Mouse (Mus musculus) liver, embryonic 15.5 days (tissue): Measurements from ENCODE around the gene C1ql4. TPM values are rescaled to one million over a fixed set of nuclear protein-coding genes. Genes with fewer than 3 reads are reported as not detected.

Experiments used
- ATAC-seq: fragments of 200-750 bp; cut with Nextera tagmentation; 2 replicates; pipeline ENCODE4 v1.8.0; 2017; ENCODE audit warnings: moderate number of reproducible peaks, mild to moderate bottlenecking, moderate library complexity; ENCODE audit not compliant: insufficient read depth
- H3K27ac ChIP-seq: fragments of 300-500 bp; sonication (generic); replicated peaks from 2 replicates; pipeline ENCODE4 v1.5.1; 2015; ENCODE audit warnings: mild to moderate bottlenecking, inconsistent platforms
- H3K27me3 ChIP-seq: fragments of 300-500 bp; sonication (generic); 2 replicates; pipeline ENCODE4 v1.6.1; 2015; ENCODE audit warnings: mild to moderate bottlenecking, inconsistent platforms
- H3K36me3 ChIP-seq: fragments of 300-500 bp; sonication (generic); replicated peaks from 2 replicates; pipeline ENCODE4 v1.6.1; 2015; ENCODE audit warnings: moderate library complexity, mild to moderate bottlenecking, inconsistent platforms
- H3K4me1 ChIP-seq: fragments of 300-500 bp; sonication (generic); replicated peaks from 2 replicates; pipeline ENCODE4 v1.6.1; 2015; ENCODE audit warnings: inconsistent platforms
- H3K4me2 ChIP-seq: fragments of 300-500 bp; sonication (generic); 2 replicates; pipeline ENCODE4 v1.6.1; 2015; ENCODE audit warnings: moderate library complexity, mild to moderate bottlenecking, inconsistent platforms
- H3K4me3 ChIP-seq: fragments of 300-500 bp; sonication (generic); replicated peaks from 2 replicates; pipeline ENCODE4 v1.5.1; 2015; ENCODE audit warnings: mild to moderate bottlenecking, inconsistent platforms
- H3K9ac ChIP-seq: fragments of 300-500 bp; sonication (generic); 2 replicates; pipeline ENCODE4 v1.6.1; 2015; ENCODE audit warnings: moderate library complexity, mild to moderate bottlenecking, inconsistent platforms
- H3K9me3 ChIP-seq: fragments of 300-500 bp; sonication (generic); replicated peaks from 2 replicates; pipeline ENCODE4 v1.6.1; 2016; ENCODE audit warnings: inconsistent platforms
- WGBS: fragments of 180-500 bp; shearing (Covaris S2); methylation state at CpG from one replicate; pipeline ENCODE4 v1.1.7; 2015; ENCODE audit warnings: mixed read lengths; ENCODE audit not compliant: insufficient replicate concordance; 5-methylcytosine and 5-hydroxymethylcytosine counted together
- polyA plus RNA-seq: library from polyadenylated mRNA; unstranded; fragments of >200 nt; fragmentation: Nextera tagmentation; extraction: Ambion mirVana; gene quantifications from 2 replicates; pipeline ENCODE4 v1.2.1, GENCODE M21; 2015

The C1ql4 gene
- polyA plus RNA-seq, 1 experiment from 2014 or later = not detected

DNA sequence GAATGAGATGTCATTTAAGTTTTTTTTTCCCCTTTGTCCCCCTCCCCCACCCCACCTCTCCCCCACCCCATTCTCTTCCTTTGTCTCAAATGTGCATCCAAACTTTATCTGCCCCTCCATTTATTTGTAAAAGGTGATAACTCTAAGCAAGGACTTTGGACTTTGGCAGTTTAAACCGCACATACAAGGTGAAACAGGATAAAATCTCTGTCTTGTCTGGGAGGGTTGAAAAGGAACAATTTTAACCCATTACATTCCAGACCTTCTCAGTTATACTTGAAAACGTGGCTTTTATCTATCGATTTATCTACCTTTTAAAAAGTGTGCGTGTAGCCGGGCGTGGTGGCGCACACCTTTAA lies 27.4 kb upstream of the C1ql4 start:
- Histone ChIP-seq H3K27ac (no peak overlapping the region), H3K36me3 (no peaks in the 10 kb centered on the region), H3K4me3 (no peak overlapping the region), H3K27me3 (no peaks in the 10 kb centered on the region), H3K4me2 (no peak overlapping the region), H3K9ac (no peak overlapping the region), H3K4me1 (peaks cover 8% of the 10 kb centered on the region), H3K9me3 (no peaks in the 10 kb centered on the region)
- ATAC-seq = no peak
- 49% methylated on average over 7 of the region's 7 CpGs for WGBS

DNA sequence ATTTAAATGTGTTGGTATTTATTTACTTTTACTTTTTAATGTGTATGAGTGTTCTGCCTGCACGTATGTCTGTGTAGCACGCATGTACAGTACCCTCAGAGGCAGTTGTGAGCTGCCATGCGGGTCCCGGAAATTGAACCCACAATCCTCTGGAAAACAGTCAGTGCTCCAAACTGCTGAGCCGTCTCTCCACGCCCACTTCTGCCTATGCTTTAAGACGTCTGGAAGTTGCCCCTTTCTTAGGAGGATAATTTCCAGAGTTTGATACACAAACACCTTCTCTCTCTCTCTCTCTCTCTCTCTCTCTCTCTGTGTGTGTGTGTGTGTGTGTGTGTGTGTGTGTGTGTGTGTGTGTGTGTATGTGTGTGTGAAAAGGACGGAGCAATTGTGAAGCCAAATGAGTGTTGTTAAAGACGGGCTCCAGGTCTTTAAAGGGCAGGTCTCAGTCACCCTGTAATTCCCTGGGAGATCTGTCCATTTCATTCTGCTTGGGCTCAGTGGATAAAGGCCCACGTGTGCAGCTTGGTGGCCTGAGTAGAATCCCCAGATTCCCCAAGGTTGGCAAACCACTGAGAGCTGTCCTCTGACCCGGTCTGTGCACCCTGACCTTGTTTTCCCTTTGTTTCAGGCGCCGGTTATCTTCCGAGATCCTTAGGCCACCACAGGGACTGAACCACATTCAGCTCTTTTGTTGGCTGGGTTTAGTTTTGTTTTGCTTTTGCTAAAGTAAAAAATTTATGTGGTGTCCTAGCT lies 26.9 kb upstream of the C1ql4 start:
- Histone ChIP-seq H3K9ac (no peak overlapping the region), H3K9me3 (no peaks in the 10 kb centered on the region), H3K4me2 (no peak overlapping the region), H3K36me3 (no peaks in the 10 kb centered on the region), H3K4me3 (no peak overlapping the region), H3K4me1 (peaks cover 8% of the 10 kb centered on the region), H3K27me3 (no peaks in the 10 kb centered on the region), H3K27ac (no peak overlapping the region)
- 45% methylated on average over 14 of the region's 14 CpGs for WGBS
- ATAC-seq = no peak

DNA sequence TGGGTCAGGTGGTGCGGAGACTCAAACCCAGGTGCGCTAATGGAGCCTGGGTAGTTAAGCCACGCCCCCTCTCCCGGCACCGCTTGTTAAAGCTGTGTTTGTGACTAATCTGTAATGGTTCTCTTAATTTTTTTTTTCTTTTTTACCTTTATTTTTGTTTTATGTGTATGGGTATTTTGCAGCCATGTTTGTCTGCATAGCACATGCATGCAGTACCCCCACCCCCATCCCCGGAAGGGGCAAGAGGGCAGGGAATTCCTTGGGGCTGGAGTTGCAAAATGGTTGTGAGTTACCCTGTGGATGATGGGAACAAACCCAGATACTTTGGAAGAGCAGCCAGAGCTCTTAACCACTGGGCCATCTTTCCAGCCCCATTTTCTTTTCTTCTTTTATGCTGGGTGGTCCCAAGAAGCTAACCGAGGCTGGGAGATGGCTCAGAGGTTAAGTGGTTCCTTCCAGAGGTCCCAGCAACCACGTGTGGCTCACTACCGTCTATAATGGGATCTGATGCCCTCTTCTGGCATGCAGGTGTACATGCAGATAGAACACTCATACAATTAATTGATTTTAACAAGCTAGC lies 25.9 kb upstream of the C1ql4 start:
- H3K9ac ChIP-seq = no peak overlapping the region
- WGBS = 3% methylated on average over 9 of the region's 9 CpGs
- peak overlapping the region; percentile 46 for H3K4me2 ChIP-seq
- no peaks in the 10 kb centered on the region for H3K27me3 ChIP-seq
- no peak overlapping the region for H3K27ac ChIP-seq
- peaks cover 8% of the 10 kb centered on the region for H3K4me1 ChIP-seq
- H3K4me3 ChIP-seq = peak overlapping the region; percentile 16
- 0 out of 2 replicates have a peak, but pooled peaks have one; percentile 47 for ATAC-seq
- no peaks in the 10 kb centered on the region for H3K36me3 ChIP-seq
- H3K9me3 ChIP-seq = no peaks in the 10 kb centered on the region

DNA sequence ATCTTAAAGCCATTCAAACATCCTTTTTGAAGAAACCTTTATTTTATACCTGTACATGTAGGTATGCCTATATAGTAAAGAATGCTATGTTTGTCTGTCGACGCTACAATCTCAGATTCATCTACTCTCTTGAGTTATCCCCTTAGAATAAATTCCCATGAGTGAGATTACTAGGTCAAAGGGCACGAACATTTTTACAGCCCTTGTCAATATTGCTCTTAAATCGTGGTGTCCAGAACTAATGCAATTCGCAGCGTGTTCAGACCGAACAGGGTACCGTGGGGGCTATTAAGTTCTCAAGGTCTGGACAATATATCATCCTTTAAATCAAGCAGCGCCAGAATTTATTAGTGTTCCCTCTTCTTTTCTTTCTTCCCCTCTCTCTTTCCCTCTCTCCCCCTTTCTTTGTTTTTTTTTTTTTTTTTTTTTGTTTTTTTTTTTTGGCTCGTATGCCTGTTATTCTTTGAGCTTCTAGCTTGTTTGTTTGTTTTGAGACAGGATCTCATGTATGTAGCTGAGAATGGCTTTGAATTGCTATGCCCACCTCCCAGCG lies 25.3 kb upstream of the C1ql4 start:
- H3K36me3 ChIP-seq = no peaks in the 10 kb centered on the region
- WGBS = 59% methylated on average over 11 of the region's 11 CpGs
- no peak for ATAC-seq
- H3K27ac ChIP-seq = no peak overlapping the region
- H3K9ac ChIP-seq = no peak overlapping the region
- H3K4me1 ChIP-seq = peaks cover 8% of the 10 kb centered on the region
- H3K4me3 ChIP-seq = peak overlapping the region; percentile 16; the same call in 1 of the 2 replicates
- H3K9me3 ChIP-seq = no peaks in the 10 kb centered on the region
- peak overlapping the region; percentile 46 for H3K4me2 ChIP-seq
- no peaks in the 10 kb centered on the region for H3K27me3 ChIP-seq

DNA sequence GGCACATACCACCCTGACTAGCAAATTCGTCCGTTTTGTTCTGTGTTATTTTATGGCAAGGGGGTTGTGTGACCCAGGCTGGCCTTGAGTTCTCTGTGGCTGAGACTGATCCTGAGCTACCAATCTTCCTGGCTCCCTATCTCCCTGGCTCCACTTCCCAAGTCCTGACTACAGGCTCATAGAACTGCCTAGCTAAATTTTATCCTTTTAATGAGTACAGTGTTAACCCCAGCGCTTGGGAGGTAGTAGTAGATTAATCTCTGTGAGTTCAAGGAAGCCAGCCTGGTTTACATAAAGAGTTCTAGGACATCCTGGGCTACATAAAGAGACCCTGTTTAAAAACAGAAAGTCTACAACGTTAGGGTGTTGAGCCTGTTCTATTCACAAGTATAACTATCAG lies 24.2 kb upstream of the C1ql4 start:
- H3K9ac ChIP-seq = no peak overlapping the region
- H3K36me3 ChIP-seq = no peaks in the 10 kb centered on the region
- 50% methylated on average over 4 of the region's 4 CpGs for WGBS
- no peaks in the 10 kb centered on the region for H3K27me3 ChIP-seq
- no peak overlapping the region for H3K27ac ChIP-seq
- no peak overlapping the region for H3K4me3 ChIP-seq
- H3K4me1 ChIP-seq = peaks cover 8% of the 10 kb centered on the region
- no peak for ATAC-seq
- no peak overlapping the region for H3K4me2 ChIP-seq
- no peaks in the 10 kb centered on the region for H3K9me3 ChIP-seq

DNA sequence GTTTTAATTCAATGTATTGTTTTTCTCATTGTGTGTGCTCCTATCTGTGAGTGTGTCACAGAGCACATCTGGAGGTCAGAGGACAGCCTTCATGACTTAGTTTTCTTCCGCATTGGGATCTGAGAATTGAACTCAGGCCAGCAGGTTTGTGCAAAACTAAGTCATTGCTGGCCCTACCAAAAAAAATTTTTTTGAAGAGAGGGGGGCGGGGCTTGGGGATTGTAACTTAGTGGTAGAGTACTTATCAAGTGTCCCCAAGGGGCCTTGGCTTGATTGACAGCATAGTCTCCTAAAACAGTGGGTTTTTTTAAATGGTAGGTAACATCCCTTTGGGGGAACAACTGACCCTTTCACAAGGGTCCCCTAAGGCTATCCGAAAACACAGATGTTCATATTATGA lies 23.5 kb upstream of the C1ql4 start:
- WGBS = 57% methylated on average over 3 of the region's 3 CpGs
- Histone ChIP-seq H3K36me3 (peaks cover 1% of the 10 kb centered on the region; the same call in 1 of the 2 replicates), H3K4me1 (peaks cover 8% of the 10 kb centered on the region), H3K4me2 (no peak overlapping the region), H3K4me3 (no peak overlapping the region), H3K27ac (no peak overlapping the region), H3K9me3 (no peaks in the 10 kb centered on the region), H3K27me3 (no peaks in the 10 kb centered on the region), H3K9ac (no peak overlapping the region)
- ATAC-seq = no peak

DNA sequence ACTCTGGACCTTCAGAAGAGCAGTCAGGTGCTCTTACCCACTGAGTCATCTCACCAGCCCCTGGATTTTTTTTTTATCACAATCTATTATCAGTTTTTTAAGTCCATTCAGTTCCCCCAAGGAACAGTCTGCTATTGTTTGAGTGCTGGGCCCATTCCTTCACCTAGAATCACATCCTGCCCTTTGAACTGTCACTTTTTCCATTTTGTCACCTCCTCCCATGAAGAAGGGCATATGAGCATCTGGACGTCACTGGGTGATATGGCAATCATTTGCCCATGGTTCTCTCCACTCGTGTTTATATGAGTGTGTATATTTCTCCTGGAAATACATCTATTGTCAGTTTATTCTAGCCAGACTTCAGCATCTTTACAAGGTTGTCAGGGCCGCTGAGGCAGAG lies 20.2 kb upstream of the C1ql4 start:
- Histone ChIP-seq H3K27me3 (0 out of 2 replicates have a peak, but pooled peaks cover 3% of the 10 kb centered on the region), H3K27ac (no peak overlapping the region), H3K36me3 (peaks cover 4% of the 10 kb centered on the region; the same call in 1 of the 2 replicates), H3K9ac (no peak overlapping the region), H3K9me3 (no peaks in the 10 kb centered on the region), H3K4me2 (no peak overlapping the region), H3K4me3 (no peak overlapping the region), H3K4me1 (no peaks in the 10 kb centered on the region)
- 57% methylated on average over 3 of the region's 3 CpGs for WGBS
- no peak for ATAC-seq

DNA sequence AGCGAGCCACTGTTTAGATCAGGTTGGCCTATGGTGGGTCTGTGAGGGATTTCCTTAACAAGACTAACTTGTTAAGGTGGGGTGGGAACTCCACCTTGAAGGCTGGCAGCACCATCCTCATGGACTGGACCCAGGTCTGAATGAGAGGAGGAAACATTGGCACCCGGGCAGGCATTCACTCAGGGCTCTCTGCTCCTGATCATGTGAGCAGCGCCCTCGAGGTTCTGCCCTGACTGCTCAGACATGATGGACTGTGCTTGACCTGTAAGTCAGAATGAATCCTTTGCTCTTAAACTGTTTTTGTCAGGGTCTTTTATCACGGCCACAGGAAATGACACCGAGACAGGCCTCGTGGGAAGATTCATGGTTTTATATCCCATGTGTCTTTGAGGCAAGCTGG lies 17.6 kb upstream of the C1ql4 start:
- H3K4me3 ChIP-seq = no peak overlapping the region
- H3K27ac ChIP-seq = no peak overlapping the region
- H3K9me3 ChIP-seq = no peaks in the 10 kb centered on the region
- peaks cover 4% of the 10 kb centered on the region; the same call in 1 of the 2 replicates for H3K36me3 ChIP-seq
- 37% methylated on average over 7 of the region's 7 CpGs for whole genome bisulfite sequencing
- no peaks in the 10 kb centered on the region for H3K4me1 ChIP-seq
- peaks cover 18% of the 10 kb centered on the region for H3K27me3 ChIP-seq
- no peak overlapping the region for H3K9ac ChIP-seq
- ATAC-seq = no peak
- no peak overlapping the region for H3K4me2 ChIP-seq

DNA sequence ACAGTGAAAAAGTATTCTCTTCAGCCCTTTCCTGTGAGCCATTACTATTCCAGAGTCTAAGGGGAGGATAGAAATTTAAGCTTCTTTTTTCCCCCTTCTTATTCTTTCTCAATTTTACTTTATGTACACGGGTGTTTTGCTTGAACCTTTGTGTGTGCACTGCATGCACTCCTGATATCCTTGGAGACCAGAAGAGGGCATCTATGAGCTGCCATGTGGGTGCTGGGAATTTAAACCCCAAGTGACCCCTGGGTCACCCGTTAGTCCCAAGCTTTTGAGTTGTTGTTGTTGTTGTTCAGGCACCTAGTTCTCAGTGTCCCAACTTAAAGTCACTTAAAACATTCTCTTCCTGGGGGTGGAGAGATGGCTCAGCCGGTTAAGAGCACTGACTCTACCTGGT lies 12.4 kb upstream of the C1ql4 start:
- H3K4me2 ChIP-seq = peak overlapping the region; percentile 40
- peaks cover 25% of the 10 kb centered on the region for H3K4me1 ChIP-seq
- H3K27ac ChIP-seq = peak overlapping the region; percentile 69
- WGBS = 40% methylated on average over 3 of the region's 3 CpGs
- no peaks in the 10 kb centered on the region for H3K36me3 ChIP-seq
- peak overlapping the region; percentile 34 for H3K4me3 ChIP-seq
- no peaks in the 10 kb centered on the region for H3K9me3 ChIP-seq
- H3K9ac ChIP-seq = no peak overlapping the region
- H3K27me3 ChIP-seq = peaks cover 70% of the 10 kb centered on the region
- ATAC-seq = no peak

DNA sequence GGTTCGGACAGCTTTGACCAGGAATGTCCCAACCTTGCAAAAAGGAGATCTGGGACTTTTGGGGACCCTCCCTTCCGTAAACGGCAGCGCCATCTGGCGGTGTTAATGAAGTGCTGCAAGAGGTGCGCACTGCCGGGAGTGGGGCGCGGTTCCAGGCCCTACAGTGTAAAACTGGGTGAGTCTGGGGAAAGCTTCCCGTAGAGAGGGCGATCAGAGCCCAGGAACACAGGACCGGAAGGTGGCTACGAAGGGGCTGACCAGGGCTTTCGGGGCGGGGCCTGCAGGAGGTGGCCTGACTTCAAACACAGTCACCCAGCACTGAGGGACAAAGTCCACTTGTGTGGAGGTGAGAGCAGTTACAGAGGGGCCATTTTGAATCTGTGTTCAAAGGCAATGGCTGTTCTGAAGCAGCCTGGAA lies 11.5 kb upstream of the C1ql4 start:
- Histone ChIP-seq H3K4me1 (peaks cover 25% of the 10 kb centered on the region), H3K4me3 (peak overlapping the region; percentile 34), H3K9me3 (no peaks in the 10 kb centered on the region), H3K4me2 (peak overlapping the region; percentile 60), H3K36me3 (no peaks in the 10 kb centered on the region), H3K27me3 (peaks cover 78% of the 10 kb centered on the region), H3K9ac (no peak overlapping the region), H3K27ac (peak overlapping the region; percentile 69)
- ATAC-seq = peak; percentile 88
- under 1% methylated on average over 15 of the region's 15 CpGs for WGBS

DNA sequence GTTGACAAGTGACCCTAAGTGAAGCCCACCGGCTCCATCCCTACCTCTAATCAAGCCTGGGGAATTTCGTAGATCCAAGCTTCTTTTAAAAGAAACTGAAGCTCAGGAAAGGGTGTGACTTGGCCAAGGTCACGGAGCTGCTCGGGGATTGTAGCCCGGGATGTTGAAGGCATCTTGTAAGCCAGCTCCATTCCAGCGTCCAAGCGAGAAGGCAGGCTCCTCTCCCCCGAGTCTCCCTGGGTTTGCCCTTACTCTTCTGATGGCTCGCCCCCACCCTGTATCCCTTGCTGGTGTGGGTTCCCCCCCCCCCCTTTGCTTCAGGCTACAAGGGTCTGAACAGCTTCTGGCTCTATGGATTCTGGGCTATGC lies 10.9 kb upstream of the C1ql4 start:
- ATAC-seq = no peak
- H3K9me3 ChIP-seq = no peaks in the 10 kb centered on the region
- no peak overlapping the region for H3K9ac ChIP-seq
- H3K4me3 ChIP-seq = peak overlapping the region; percentile 33
- H3K4me1 ChIP-seq = peaks cover 30% of the 10 kb centered on the region
- WGBS = 3% methylated on average over 9 of the region's 9 CpGs
- no peak overlapping the region for H3K27ac ChIP-seq
- H3K36me3 ChIP-seq = no peaks in the 10 kb centered on the region
- peak overlapping the region; percentile 60 for H3K4me2 ChIP-seq
- H3K27me3 ChIP-seq = peaks cover 82% of the 10 kb centered on the region
